Mouse (Mus musculus): ENCODE results near the gene Tmem235. TPM values are rescaled to one million over a fixed set of nuclear protein-coding genes. Genes with fewer than 3 reads are reported as not detected.

Tmem235 gene
- polyA plus RNA-seq, 1 experiment: not detected

DNA sequence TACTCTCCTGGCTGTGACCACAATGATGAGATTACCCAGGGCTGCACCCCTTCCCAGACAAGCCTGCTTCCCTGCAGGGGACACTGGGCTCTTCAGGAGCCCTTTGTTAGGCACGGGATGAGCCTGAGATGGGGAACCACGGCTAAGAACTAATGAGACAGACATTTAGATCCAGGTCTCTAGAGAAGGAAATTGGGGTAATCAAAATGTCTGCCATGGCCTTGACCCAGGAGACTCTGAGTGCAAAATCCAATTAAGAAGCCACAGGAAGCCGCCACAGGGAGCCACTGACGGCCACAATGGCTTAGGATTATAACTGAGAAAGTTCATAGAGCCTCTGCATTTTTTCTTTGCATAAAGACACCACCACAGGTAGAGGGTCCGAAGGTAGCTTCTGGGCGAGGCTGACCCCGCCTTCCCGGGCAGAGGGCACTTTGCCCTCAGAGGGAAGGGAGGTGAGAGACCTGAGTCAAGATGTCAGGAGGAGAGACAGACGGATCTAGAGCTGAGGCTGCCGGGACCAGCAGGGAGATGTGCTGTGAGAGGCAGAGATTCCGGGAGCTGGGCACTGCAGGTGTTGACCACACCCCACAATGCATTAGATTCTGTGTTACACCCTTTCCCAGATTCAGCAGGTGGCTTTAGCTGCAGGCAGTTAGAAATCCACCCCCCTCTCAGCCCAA, 2.8 kb downstream of the Tmem235 start:
- H3K27me3 ChIP-seq (ENCODE audit: control insufficient read depth, insufficient read depth, low read length, poor library complexity, severe bottlenecking): no peaks in the 10 kb centered on the region
- 0 out of 2 replicates have a peak, but pooled peaks have one; percentile 60 for TF ChIP-seq EP300 (IDR thresholded peaks at IDR 0.05; ENCODE audit: insufficient read depth, low read depth, low read length)
- TF ChIP-seq CTCF (IDR thresholded peaks at IDR 0.05; ENCODE audit: low read depth, low read length): no peak
- H3K4me1 ChIP-seq (ENCODE audit: control insufficient read depth, insufficient read depth, low read length): peaks cover 7% of the 10 kb centered on the region
- H3K9ac ChIP-seq (ENCODE audit: low read depth, poor library complexity, severe bottlenecking): no peak overlapping the region
- no peak overlapping the region for H3K4me3 ChIP-seq (ENCODE audit: low read depth, low read length)
- no peaks in the 10 kb centered on the region for H3K9me3 ChIP-seq (replicated peaks; ENCODE audit: control insufficient read depth, insufficient read depth, low read length, poor library complexity, severe bottlenecking)
- no peaks in the 10 kb centered on the region for H3K36me3 ChIP-seq (ENCODE audit: control insufficient read depth, insufficient read depth, low read length, poor library complexity, severe bottlenecking)
- H3K27ac ChIP-seq (ENCODE audit: insufficient read depth, low read length): no peak overlapping the region

DNA sequence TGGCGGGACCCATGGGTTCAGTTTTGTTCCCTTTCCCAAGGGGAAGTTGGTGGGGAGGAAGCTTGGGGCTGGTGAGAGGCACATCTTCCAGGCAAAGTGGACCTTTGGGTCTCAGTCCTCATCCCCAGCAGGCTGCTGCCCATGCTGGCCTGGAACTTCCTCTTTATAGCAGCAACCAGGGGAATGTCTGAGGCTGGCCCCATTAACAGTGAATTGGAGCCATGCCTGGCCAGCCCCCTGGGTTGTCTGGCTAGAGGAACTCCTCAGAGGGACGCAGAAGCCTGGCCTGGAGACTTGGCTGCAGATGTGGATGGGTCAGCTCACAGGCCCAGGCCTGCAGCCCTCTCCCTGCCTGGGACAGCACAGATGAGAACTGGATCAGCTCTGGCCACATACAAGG, 4.3 kb downstream of the Tmem235 start:
- Histone ChIP-seq H3K9me3 (replicated peaks; ENCODE audit: control insufficient read depth, insufficient read depth, low read length, poor library complexity, severe bottlenecking) (no peaks in the 10 kb centered on the region), H3K4me1 (ENCODE audit: control insufficient read depth, insufficient read depth, low read length) (peaks cover 7% of the 10 kb centered on the region), H3K27me3 (ENCODE audit: control insufficient read depth, insufficient read depth, low read length, poor library complexity, severe bottlenecking) (no peaks in the 10 kb centered on the region), H3K9ac (ENCODE audit: low read depth, poor library complexity, severe bottlenecking) (no peak overlapping the region), H3K4me3 (ENCODE audit: low read depth, low read length) (no peak overlapping the region), H3K36me3 (ENCODE audit: control insufficient read depth, insufficient read depth, low read length, poor library complexity, severe bottlenecking) (no peaks in the 10 kb centered on the region), H3K27ac (ENCODE audit: insufficient read depth, low read length) (no peak overlapping the region)
- TF ChIP-seq EP300 (IDR thresholded peaks at IDR 0.05; ENCODE audit: insufficient read depth, low read depth, low read length): no peak
- TF ChIP-seq POLR2A (IDR thresholded peaks at IDR 0.05; ENCODE audit: insufficient read depth, low read length): no peak
- TF ChIP-seq CTCF (IDR thresholded peaks at IDR 0.05; ENCODE audit: low read depth, low read length): no peak

DNA sequence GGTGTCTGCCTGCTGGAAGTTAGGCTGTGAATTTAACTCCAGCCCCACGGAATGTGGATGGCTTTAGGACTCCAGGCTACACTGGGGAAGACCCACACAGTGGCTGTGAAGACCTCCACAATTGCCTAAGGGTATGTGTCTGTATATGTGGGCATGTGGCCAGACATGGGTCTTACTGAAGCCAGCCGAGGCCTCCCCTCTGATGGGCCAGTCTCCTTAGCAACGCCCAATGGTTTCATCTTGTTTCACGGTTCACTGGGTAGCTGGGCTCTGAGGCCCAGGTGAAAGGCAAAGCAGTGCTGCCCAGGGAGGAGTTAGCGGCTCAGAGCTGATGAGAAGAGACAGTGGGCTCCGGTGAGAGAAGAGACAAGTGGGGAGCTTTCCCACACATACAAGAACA, 5.4 kb downstream of the Tmem235 start:
- Histone ChIP-seq H3K9ac (ENCODE audit: low read depth, poor library complexity, severe bottlenecking) (no peak overlapping the region), H3K4me3 (ENCODE audit: low read depth, low read length) (no peak overlapping the region), H3K36me3 (ENCODE audit: control insufficient read depth, insufficient read depth, low read length, poor library complexity, severe bottlenecking) (no peaks in the 10 kb centered on the region), H3K9me3 (replicated peaks; ENCODE audit: control insufficient read depth, insufficient read depth, low read length, poor library complexity, severe bottlenecking) (no peaks in the 10 kb centered on the region), H3K27me3 (ENCODE audit: control insufficient read depth, insufficient read depth, low read length, poor library complexity, severe bottlenecking) (no peaks in the 10 kb centered on the region), H3K27ac (ENCODE audit: insufficient read depth, low read length) (no peak overlapping the region), H3K4me1 (ENCODE audit: control insufficient read depth, insufficient read depth, low read length) (peaks cover 7% of the 10 kb centered on the region)
- TF ChIP-seq CTCF (IDR thresholded peaks at IDR 0.05; ENCODE audit: low read depth, low read length) (no peak), POLR2A (IDR thresholded peaks at IDR 0.05; ENCODE audit: insufficient read depth, low read length) (no peak), EP300 (IDR thresholded peaks at IDR 0.05; ENCODE audit: insufficient read depth, low read depth, low read length) (no peak)

- H3K36me3 ChIP-seq (ENCODE audit: control insufficient read depth, insufficient read depth, low read length, poor library complexity, severe bottlenecking): no peaks in the 10 kb centered on the region
- no peak overlapping the region for H3K9ac ChIP-seq (ENCODE audit: low read depth, poor library complexity, severe bottlenecking)
- H3K27ac ChIP-seq (ENCODE audit: insufficient read depth, low read length): no peak overlapping the region
- H3K9me3 ChIP-seq (replicated peaks; ENCODE audit: control insufficient read depth, insufficient read depth, low read length, poor library complexity, severe bottlenecking): no peaks in the 10 kb centered on the region
- TF ChIP-seq CTCF (IDR thresholded peaks at IDR 0.05; ENCODE audit: low read depth, low read length): peak; percentile 92
- TF ChIP-seq POLR2A (IDR thresholded peaks at IDR 0.05; ENCODE audit: insufficient read depth, low read length): no peak
- H3K4me3 ChIP-seq (ENCODE audit: low read depth, low read length): peak overlapping the region; percentile 25
- H3K4me1 ChIP-seq (ENCODE audit: control insufficient read depth, insufficient read depth, low read length): peaks cover 3% of the 10 kb centered on the region
- H3K27me3 ChIP-seq (ENCODE audit: control insufficient read depth, insufficient read depth, low read length, poor library complexity, severe bottlenecking): no peaks in the 10 kb centered on the region
These were observed 10.3 kb downstream of the Tmem235 start for GRCm38 (mm10) chr11:117870688-117871365.

GRCm38 (mm10) chr11:117871376-117871775, 10.8 kb downstream of the Tmem235 start:
- H3K4me1 ChIP-seq (ENCODE audit: control insufficient read depth, insufficient read depth, low read length): peaks cover 3% of the 10 kb centered on the region

DNA sequence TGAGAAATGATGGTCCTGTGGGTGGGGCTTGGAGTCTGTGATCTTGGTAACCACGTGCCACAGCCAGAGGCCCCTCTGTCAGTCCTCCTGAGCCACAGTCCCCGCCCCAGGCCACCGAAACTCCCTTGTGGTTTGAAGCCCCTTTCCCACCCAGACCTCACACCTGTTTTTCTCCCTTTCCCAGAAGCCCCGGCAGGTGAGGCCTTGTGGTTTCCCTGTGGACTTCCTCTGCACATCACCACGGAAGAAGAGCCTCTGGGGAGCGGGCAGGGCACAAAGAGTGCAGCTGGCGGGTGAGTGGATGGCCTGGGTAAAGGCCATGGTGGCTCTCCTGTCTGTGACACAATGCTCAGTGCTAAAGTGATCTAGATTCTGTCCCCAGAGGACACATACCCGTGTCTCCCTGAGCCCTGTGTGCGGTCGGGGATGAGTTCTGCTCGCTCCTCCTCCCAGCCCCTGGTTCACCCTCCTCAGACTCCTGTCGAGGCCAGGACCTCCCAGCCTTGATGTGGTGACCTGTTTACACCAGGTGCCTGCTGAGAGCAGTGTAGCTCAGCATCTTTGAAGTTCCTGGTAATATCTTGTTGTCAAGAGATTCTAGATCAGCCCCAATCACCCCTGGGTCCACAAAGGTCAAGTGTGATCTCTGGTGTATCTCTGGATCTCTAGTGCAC, 11.5 kb downstream of the Tmem235 start:
- Histone ChIP-seq H3K9ac (ENCODE audit: low read depth, poor library complexity, severe bottlenecking) (no peak overlapping the region), H3K27me3 (ENCODE audit: control insufficient read depth, insufficient read depth, low read length, poor library complexity, severe bottlenecking) (no peaks in the 10 kb centered on the region), H3K36me3 (ENCODE audit: control insufficient read depth, insufficient read depth, low read length, poor library complexity, severe bottlenecking) (no peaks in the 10 kb centered on the region), H3K4me1 (ENCODE audit: control insufficient read depth, insufficient read depth, low read length) (peaks cover 6% of the 10 kb centered on the region), H3K4me3 (ENCODE audit: low read depth, low read length) (no peak overlapping the region), H3K9me3 (replicated peaks; ENCODE audit: control insufficient read depth, insufficient read depth, low read length, poor library complexity, severe bottlenecking) (no peaks in the 10 kb centered on the region), H3K27ac (ENCODE audit: insufficient read depth, low read length) (no peak overlapping the region)
- no peak for TF ChIP-seq EP300 (IDR thresholded peaks at IDR 0.05; ENCODE audit: insufficient read depth, low read depth, low read length)
- no peak for TF ChIP-seq POLR2A (IDR thresholded peaks at IDR 0.05; ENCODE audit: insufficient read depth, low read length)
- TF ChIP-seq CTCF (IDR thresholded peaks at IDR 0.05; ENCODE audit: low read depth, low read length): no peak

More at GRCm38 (mm10) chr11:117871376-117871775, 10.8 kb downstream of the Tmem235 start:
- Histone ChIP-seq H3K9me3 (replicated peaks; ENCODE audit: control insufficient read depth, insufficient read depth, low read length, poor library complexity, severe bottlenecking) (no peaks in the 10 kb centered on the region), H3K36me3 (ENCODE audit: control insufficient read depth, insufficient read depth, low read length, poor library complexity, severe bottlenecking) (no peaks in the 10 kb centered on the region), H3K27me3 (ENCODE audit: control insufficient read depth, insufficient read depth, low read length, poor library complexity, severe bottlenecking) (no peaks in the 10 kb centered on the region), H3K27ac (ENCODE audit: insufficient read depth, low read length) (no peak overlapping the region), H3K4me3 (ENCODE audit: low read depth, low read length) (no peak overlapping the region), H3K9ac (ENCODE audit: low read depth, poor library complexity, severe bottlenecking) (no peak overlapping the region)
- TF ChIP-seq CTCF (IDR thresholded peaks at IDR 0.05; ENCODE audit: low read depth, low read length) (no peak), POLR2A (IDR thresholded peaks at IDR 0.05; ENCODE audit: insufficient read depth, low read length) (no peak), EP300 (IDR thresholded peaks at IDR 0.05; ENCODE audit: insufficient read depth, low read depth, low read length) (no peak)

All from ES-Bruce4 (cell line).